Mouse (Mus musculus): ENCODE results near the gene Rxra. TPM values are rescaled to one million over a fixed set of nuclear protein-coding genes. Genes with fewer than 3 reads are reported as not detected.
A peak's percentile ranks its signal among the peaks of the same experiment; 100 is the strongest.

The Rxra gene
- polyA plus RNA-seq, 1 experiment = 44.9 TPM

DNA sequence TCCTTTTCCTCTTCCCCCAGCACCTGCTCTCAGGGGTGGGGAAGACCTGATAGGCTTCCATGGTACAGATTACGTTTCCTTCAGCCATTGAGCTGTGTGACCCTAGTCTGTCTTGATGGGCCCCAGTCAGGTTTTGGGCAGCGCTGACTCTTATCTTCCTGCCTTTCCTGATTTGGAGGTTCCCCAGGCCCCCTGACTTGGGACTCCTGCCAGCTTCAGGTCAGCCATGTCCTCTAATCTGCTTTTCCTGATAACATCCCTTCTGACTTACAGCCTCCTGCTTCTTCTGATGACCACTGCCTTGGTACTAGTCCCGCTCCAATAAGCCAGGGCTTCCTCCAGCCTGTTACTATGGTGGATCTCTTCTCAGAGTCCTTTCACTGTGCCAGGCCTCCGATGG lies 75.6 kb downstream of the Rxra start:
- no peaks in the 10 kb centered on the region for H3K4me1 ChIP-seq (ENCODE audit: control insufficient read depth, insufficient read depth, insufficient read length)
- TF ChIP-seq CTCF (IDR thresholded peaks at IDR 0.05; ENCODE audit: extremely low read depth, insufficient read depth, insufficient read length, insufficient replicate concordance) (no peak), POLR2A (IDR thresholded peaks at IDR 0.05; ENCODE audit: low read depth, low read length) (no peak)
- no peaks in the 10 kb centered on the region for H3K27me3 ChIP-seq (ENCODE audit: control insufficient read depth, insufficient read depth, low read length)
- no peak overlapping the region for H3K27ac ChIP-seq (ENCODE audit: insufficient read depth, low read length)
- WGBS = 87% methylated on average over 4 of the region's 4 CpGs
- no peak overlapping the region for H3K4me3 ChIP-seq (ENCODE audit: extremely low read depth, insufficient read depth, insufficient read length)
- H3K36me3 ChIP-seq (ENCODE audit: control insufficient read depth, insufficient read depth, low read length) = no peaks in the 10 kb centered on the region
- DNase-seq (ENCODE audit: low read depth in 1 of 2, low spot score in 2 of 2) = no peak

DNA sequence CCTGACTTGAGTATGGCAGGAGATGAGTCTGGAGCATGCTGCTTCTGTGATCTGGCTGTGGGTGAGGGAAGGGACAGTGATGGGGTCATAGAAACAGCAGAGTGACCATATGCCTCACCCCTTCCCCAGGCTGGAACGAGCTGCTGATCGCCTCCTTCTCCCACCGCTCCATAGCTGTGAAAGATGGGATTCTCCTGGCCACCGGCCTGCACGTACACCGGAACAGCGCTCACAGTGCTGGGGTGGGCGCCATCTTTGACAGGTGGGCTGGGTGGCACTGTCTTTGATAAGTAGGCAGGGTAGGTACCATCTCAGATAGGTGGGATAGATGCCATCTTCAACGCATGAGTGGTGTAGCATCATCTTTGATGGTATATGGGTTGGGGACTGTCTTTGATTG lies 77.9 kb downstream of the Rxra start:
- 96% methylated on average over 9 of the region's 9 CpGs for WGBS
- no peak for TF ChIP-seq POLR2A (IDR thresholded peaks at IDR 0.05; ENCODE audit: low read depth, low read length)
- no peak for TF ChIP-seq CTCF (IDR thresholded peaks at IDR 0.05; ENCODE audit: extremely low read depth, insufficient read depth, insufficient read length, insufficient replicate concordance)
- Histone ChIP-seq H3K27ac (ENCODE audit: insufficient read depth, low read length) (no peak overlapping the region), H3K4me3 (ENCODE audit: extremely low read depth, insufficient read depth, insufficient read length) (no peak overlapping the region), H3K36me3 (ENCODE audit: control insufficient read depth, insufficient read depth, low read length) (no peaks in the 10 kb centered on the region), H3K4me1 (ENCODE audit: control insufficient read depth, insufficient read depth, insufficient read length) (peaks cover 5% of the 10 kb centered on the region; the same call in 1 of the 2 replicates), H3K27me3 (ENCODE audit: control insufficient read depth, insufficient read depth, low read length) (no peaks in the 10 kb centered on the region)
- no peak for DNase-seq (ENCODE audit: low read depth in 1 of 2, low spot score in 2 of 2)

DNA sequence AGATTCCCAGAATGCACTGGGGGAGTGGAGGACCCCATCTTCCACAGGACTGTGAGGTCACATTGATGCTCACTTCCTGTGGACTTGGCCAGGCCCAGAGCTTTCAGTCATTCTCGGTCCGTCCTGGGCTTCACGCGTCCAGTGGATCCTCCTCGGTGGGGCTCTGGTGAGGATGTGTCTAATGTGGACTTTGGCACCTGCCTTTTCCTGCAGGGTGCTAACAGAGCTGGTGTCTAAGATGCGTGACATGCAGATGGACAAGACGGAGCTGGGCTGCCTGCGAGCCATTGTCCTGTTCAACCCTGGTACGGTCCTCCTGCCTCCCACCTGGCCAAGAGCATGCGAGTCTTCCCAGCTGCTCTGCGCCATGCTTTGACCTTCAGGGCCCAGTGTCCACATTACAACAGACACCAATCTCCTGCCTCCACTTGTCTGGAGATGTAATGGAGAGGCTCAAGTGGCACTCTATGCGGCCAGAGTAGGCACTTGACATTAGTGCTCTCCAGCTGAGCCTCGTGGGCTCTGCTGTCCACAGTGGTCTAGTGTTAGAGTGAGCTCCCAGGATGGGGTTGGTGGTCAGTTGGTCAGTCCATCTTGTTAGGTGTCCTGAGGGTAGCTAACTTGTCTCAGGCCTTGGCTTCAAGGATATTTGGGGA lies 79.9 kb downstream of the Rxra start:
- Histone ChIP-seq H3K4me1 (ENCODE audit: control insufficient read depth, insufficient read depth, insufficient read length) (peaks cover 5% of the 10 kb centered on the region; the same call in 1 of the 2 replicates), H3K36me3 (ENCODE audit: control insufficient read depth, insufficient read depth, low read length) (no peaks in the 10 kb centered on the region; the same call in 1 of the 2 replicates), H3K4me3 (ENCODE audit: extremely low read depth, insufficient read depth, insufficient read length) (no peak overlapping the region), H3K27me3 (ENCODE audit: control insufficient read depth, insufficient read depth, low read length) (no peaks in the 10 kb centered on the region), H3K27ac (ENCODE audit: insufficient read depth, low read length) (no peak overlapping the region)
- DNase-seq (ENCODE audit: low read depth in 1 of 2, low spot score in 2 of 2) = no peak
- 96% methylated on average over 13 of the region's 13 CpGs for WGBS
- TF ChIP-seq POLR2A (IDR thresholded peaks at IDR 0.05; ENCODE audit: low read depth, low read length) (no peak), CTCF (IDR thresholded peaks at IDR 0.05; ENCODE audit: extremely low read depth, insufficient read depth, insufficient read length, insufficient replicate concordance) (no peak)

DNA sequence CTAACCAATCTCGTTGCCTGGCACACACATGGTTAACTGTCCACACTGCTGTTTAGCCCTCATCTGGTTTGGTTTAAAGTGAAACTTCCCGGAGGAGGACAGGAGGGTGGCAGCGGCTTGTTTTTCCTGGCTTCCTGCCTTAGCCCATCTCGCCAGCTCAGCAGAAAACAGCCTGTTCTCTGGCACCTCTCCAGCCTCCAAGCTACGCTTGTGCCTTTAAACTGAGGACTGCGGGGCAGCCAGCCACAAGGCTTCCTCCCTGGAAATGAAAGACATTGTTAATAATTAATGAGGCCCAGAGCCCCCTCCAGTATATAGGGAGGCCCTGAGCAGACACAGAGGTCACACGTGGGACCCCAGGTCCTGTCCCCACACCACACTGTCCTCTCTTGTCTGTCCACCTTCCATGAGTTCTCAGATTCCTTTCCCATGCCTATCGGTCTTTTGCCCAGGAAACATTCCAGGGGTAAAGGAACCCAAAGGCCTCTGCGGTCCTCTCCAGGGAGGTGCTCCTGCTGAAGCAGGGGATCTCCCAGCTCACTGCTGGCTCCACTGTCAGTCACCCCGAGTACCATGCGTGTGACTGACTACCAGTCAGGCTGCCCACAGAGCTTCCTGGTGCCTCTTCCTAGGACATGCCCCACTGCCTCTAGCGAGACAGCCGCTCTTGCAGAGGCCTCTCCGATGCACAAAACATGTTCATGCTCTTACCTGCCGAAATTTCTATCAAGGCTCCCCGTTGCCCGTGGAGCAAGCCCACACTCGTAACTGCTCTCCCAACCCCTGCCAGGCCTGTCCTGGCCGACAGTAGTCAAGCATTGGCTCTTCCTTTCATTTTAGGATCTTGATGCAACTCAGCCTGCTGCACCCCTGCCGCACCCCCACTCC lies 82.4 kb downstream of the Rxra start:
- DNase-seq (ENCODE audit: low read depth in 1 of 2, low spot score in 2 of 2) = peak in 1 of 2 experiments; percentile 18
- Histone ChIP-seq H3K4me3 (ENCODE audit: extremely low read depth, insufficient read depth, insufficient read length) (no peak overlapping the region), H3K36me3 (ENCODE audit: control insufficient read depth, insufficient read depth, low read length) (no peaks in the 10 kb centered on the region; the same call in 1 of the 2 replicates), H3K27me3 (ENCODE audit: control insufficient read depth, insufficient read depth, low read length) (no peaks in the 10 kb centered on the region), H3K4me1 (ENCODE audit: control insufficient read depth, insufficient read depth, insufficient read length) (peaks cover 5% of the 10 kb centered on the region; the same call in 1 of the 2 replicates), H3K27ac (ENCODE audit: insufficient read depth, low read length) (peak overlapping the region; percentile 34)
- WGBS = 13% methylated on average over 20 of the region's 20 CpGs
- TF ChIP-seq POLR2A (IDR thresholded peaks at IDR 0.05; ENCODE audit: low read depth, low read length) = no peak
- TF ChIP-seq CTCF (IDR thresholded peaks at IDR 0.05; ENCODE audit: extremely low read depth, insufficient read depth, insufficient read length, insufficient replicate concordance) = no peak

DNA sequence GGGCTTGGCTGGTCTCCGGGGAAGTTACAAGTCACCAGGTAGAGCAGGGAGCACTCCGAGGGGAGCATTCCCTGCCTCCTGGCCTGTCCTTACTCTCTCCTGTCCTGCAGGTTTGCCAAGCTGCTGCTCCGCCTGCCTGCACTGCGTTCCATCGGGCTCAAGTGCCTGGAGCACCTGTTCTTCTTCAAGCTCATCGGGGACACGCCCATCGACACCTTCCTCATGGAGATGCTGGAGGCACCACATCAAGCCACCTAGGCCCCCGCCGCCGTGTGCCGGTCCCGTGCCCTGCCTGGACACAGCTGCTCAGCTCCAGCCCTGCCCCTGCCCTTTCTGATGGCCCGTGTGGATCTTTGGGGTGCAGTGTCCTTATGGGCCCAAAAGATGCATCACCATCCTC lies 83.2 kb downstream of the Rxra start:
- no peaks in the 10 kb centered on the region for H3K27me3 ChIP-seq (ENCODE audit: control insufficient read depth, insufficient read depth, low read length)
- TF ChIP-seq POLR2A (IDR thresholded peaks at IDR 0.05; ENCODE audit: low read depth, low read length) (no peak), CTCF (IDR thresholded peaks at IDR 0.05; ENCODE audit: extremely low read depth, insufficient read depth, insufficient read length, insufficient replicate concordance) (no peak)
- 91% methylated on average over 14 of the region's 14 CpGs for WGBS
- H3K36me3 ChIP-seq (ENCODE audit: control insufficient read depth, insufficient read depth, low read length) = no peaks in the 10 kb centered on the region; the same call in 1 of the 2 replicates
- no peak overlapping the region for H3K4me3 ChIP-seq (ENCODE audit: extremely low read depth, insufficient read depth, insufficient read length)
- H3K4me1 ChIP-seq (ENCODE audit: control insufficient read depth, insufficient read depth, insufficient read length) = peaks cover 5% of the 10 kb centered on the region; the same call in 1 of the 2 replicates
- no peak overlapping the region for H3K27ac ChIP-seq (ENCODE audit: insufficient read depth, low read length)
- DNase-seq (ENCODE audit: low read depth in 1 of 2, low spot score in 2 of 2) = no peak

DNA sequence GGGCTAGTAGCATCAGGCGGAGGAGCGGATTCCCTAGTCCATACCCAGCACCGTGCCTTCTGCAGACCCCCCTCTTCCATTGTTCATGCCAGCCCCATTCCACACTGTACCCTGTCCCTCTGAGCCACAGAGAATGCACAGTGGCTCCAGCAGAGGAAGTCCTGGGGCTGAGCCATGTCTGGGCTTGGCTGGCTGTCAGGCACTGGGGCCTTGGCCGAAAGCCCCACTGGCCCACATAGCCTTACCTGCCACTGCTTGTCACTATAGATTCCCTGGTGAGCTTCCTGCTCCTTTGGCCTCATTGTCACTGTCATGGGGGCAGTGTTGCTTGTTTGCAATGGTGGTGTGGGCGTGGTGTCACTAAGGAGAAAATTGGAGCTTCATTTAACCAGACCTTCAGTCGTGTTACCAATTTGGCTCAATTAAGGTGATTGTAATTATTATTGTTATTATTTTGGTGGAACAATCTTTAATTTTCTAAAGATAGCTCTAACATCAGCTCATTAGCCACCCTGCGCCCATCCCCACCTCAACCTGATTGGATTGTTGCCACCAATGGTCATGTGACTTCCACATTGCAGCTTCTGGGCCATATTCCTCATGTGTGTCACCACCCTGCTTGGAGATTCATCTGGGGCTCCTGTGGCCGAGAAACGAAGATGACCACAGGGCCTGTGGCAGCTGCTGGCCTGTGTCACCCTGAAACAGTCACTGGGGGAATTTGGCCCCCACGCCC lies 85.2 kb downstream of the Rxra start:
- H3K27me3 ChIP-seq (ENCODE audit: control insufficient read depth, insufficient read depth, low read length) = no peaks in the 10 kb centered on the region

More for the DNA sequence above, 85.2 kb downstream of the Rxra start:
- DNase-seq (ENCODE audit: low read depth in 1 of 2, low spot score in 2 of 2) = no peak
- Histone ChIP-seq H3K36me3 (ENCODE audit: control insufficient read depth, insufficient read depth, low read length) (no peaks in the 10 kb centered on the region; the same call in 1 of the 2 replicates), H3K27ac (ENCODE audit: insufficient read depth, low read length) (no peak overlapping the region; the same call in 1 of the 2 replicates), H3K4me3 (ENCODE audit: extremely low read depth, insufficient read depth, insufficient read length) (no peak overlapping the region), H3K4me1 (ENCODE audit: control insufficient read depth, insufficient read depth, insufficient read length) (peaks cover 5% of the 10 kb centered on the region; the same call in 1 of the 2 replicates)
- WGBS = 88% methylated on average over 10 of the region's 10 CpGs
- no peak for TF ChIP-seq POLR2A (IDR thresholded peaks at IDR 0.05; ENCODE audit: low read depth, low read length)
- TF ChIP-seq CTCF (IDR thresholded peaks at IDR 0.05; ENCODE audit: extremely low read depth, insufficient read depth, insufficient read length, insufficient replicate concordance) = no peak

Measured in spleen, adult 2 months (tissue).